Mouse (Mus musculus) liver, embryonic 15.5 days (tissue): ENCODE data around the gene Nrxn2. TPM values are rescaled to one million over a fixed set of nuclear protein-coding genes. Genes with fewer than 3 reads are reported as not detected.
A peak's percentile ranks its signal among the peaks of the same experiment; 100 is the strongest.

ENCODE experiments used
- ATAC-seq: fragments of 200-750 bp; cut with Nextera tagmentation; 2 replicates; pipeline ENCODE4 v1.8.0; 2017; ENCODE audit warnings: moderate number of reproducible peaks, mild to moderate bottlenecking, moderate library complexity; ENCODE audit not compliant: insufficient read depth
- H3K27ac ChIP-seq: fragments of 300-500 bp; sonication (generic); replicated peaks from 2 replicates; pipeline ENCODE4 v1.5.1; 2015; ENCODE audit warnings: mild to moderate bottlenecking, inconsistent platforms
- H3K27me3 ChIP-seq: fragments of 300-500 bp; sonication (generic); 2 replicates; pipeline ENCODE4 v1.6.1; 2015; ENCODE audit warnings: mild to moderate bottlenecking, inconsistent platforms
- H3K36me3 ChIP-seq: fragments of 300-500 bp; sonication (generic); replicated peaks from 2 replicates; pipeline ENCODE4 v1.6.1; 2015; ENCODE audit warnings: moderate library complexity, mild to moderate bottlenecking, inconsistent platforms
- H3K4me1 ChIP-seq: fragments of 300-500 bp; sonication (generic); replicated peaks from 2 replicates; pipeline ENCODE4 v1.6.1; 2015; ENCODE audit warnings: inconsistent platforms
- H3K4me2 ChIP-seq: fragments of 300-500 bp; sonication (generic); 2 replicates; pipeline ENCODE4 v1.6.1; 2015; ENCODE audit warnings: moderate library complexity, mild to moderate bottlenecking, inconsistent platforms
- H3K4me3 ChIP-seq: fragments of 300-500 bp; sonication (generic); replicated peaks from 2 replicates; pipeline ENCODE4 v1.5.1; 2015; ENCODE audit warnings: mild to moderate bottlenecking, inconsistent platforms
- H3K9ac ChIP-seq: fragments of 300-500 bp; sonication (generic); 2 replicates; pipeline ENCODE4 v1.6.1; 2015; ENCODE audit warnings: moderate library complexity, mild to moderate bottlenecking, inconsistent platforms
- H3K9me3 ChIP-seq: fragments of 300-500 bp; sonication (generic); replicated peaks from 2 replicates; pipeline ENCODE4 v1.6.1; 2016; ENCODE audit warnings: inconsistent platforms
- WGBS: fragments of 180-500 bp; shearing (Covaris S2); methylation state at CpG from one replicate; pipeline ENCODE4 v1.1.7; 2015; ENCODE audit warnings: mixed read lengths; ENCODE audit not compliant: insufficient replicate concordance; 5-methylcytosine and 5-hydroxymethylcytosine counted together
- polyA plus RNA-seq: library from polyadenylated mRNA; unstranded; fragments of >200 nt; fragmentation: Nextera tagmentation; extraction: Ambion mirVana; gene quantifications from 2 replicates; pipeline ENCODE4 v1.2.1, GENCODE M21; 2015

Nrxn2 gene
- polyA plus RNA-seq, 1 experiment from 2014 or later, result 0.39 TPM

GRCm38 (mm10) chr19:6428501-6429200 lies 10.1 kb downstream of the Nrxn2 start:
- no peak; the same call in 1 of the 2 replicates for ATAC-seq
- Histone ChIP-seq H3K4me2 (peak overlapping the region; percentile 40; the same call in 1 of the 2 replicates), H3K27me3 (peaks cover 84% of the 10 kb centered on the region), H3K4me1 (peaks cover 17% of the 10 kb centered on the region), H3K9ac (no peak overlapping the region), H3K4me3 (peak overlapping the region; percentile 10; the same call in 1 of the 2 replicates), H3K27ac (no peak overlapping the region), H3K36me3 (no peaks in the 10 kb centered on the region), H3K9me3 (no peaks in the 10 kb centered on the region)
- under 1% methylated on average over 60 of the region's 60 CpGs for WGBS

GRCm38 (mm10) chr19:6443016-6443415 lies 24.5 kb downstream of the Nrxn2 start:
- Histone ChIP-seq H3K27ac (no peak overlapping the region), H3K9me3 (no peaks in the 10 kb centered on the region), H3K4me3 (no peak overlapping the region), H3K9ac (no peak overlapping the region), H3K4me2 (no peak overlapping the region), H3K4me1 (peaks cover 4% of the 10 kb centered on the region; the same call in 1 of the 2 replicates), H3K36me3 (no peaks in the 10 kb centered on the region), H3K27me3 (peaks cover 30% of the 10 kb centered on the region)
- ATAC-seq, result no peak
- WGBS, result 62% methylated on average over 10 of the region's 10 CpGs

GRCm38 (mm10) chr19:6445761-6446423 lies 27.4 kb downstream of the Nrxn2 start:
- Histone ChIP-seq H3K36me3 (no peaks in the 10 kb centered on the region), H3K9me3 (no peaks in the 10 kb centered on the region), H3K4me1 (peaks cover 16% of the 10 kb centered on the region), H3K27me3 (peaks cover 38% of the 10 kb centered on the region), H3K9ac (no peak overlapping the region), H3K4me2 (no peak overlapping the region), H3K4me3 (no peak overlapping the region), H3K27ac (no peak overlapping the region)
- WGBS, result 56% methylated on average over 10 of the region's 10 CpGs
- ATAC-seq, result no peak

- 52% methylated on average over 7 of the region's 7 CpGs for WGBS
- no peak overlapping the region for H3K4me3 ChIP-seq
- peaks cover 17% of the 10 kb centered on the region for H3K4me1 ChIP-seq
- H3K9ac ChIP-seq, result no peak overlapping the region
- no peak overlapping the region for H3K4me2 ChIP-seq
- H3K27ac ChIP-seq, result no peak overlapping the region
- H3K27me3 ChIP-seq, result peaks cover 41% of the 10 kb centered on the region
- H3K9me3 ChIP-seq, result no peaks in the 10 kb centered on the region
- no peaks in the 10 kb centered on the region for H3K36me3 ChIP-seq
- no peak for ATAC-seq
These were observed 28.4 kb downstream of the Nrxn2 start for GRCm38 (mm10) chr19:6446736-6447437.

GRCm38 (mm10) chr19:6448752-6449151 lies 30.2 kb downstream of the Nrxn2 start:
- Histone ChIP-seq H3K9me3 (no peaks in the 10 kb centered on the region), H3K27me3 (peaks cover 37% of the 10 kb centered on the region), H3K9ac (peak overlapping the region; percentile 9; the same call in 1 of the 2 replicates), H3K4me1 (peaks cover 20% of the 10 kb centered on the region), H3K4me3 (peak overlapping the region; percentile 45), H3K4me2 (peak overlapping the region; percentile 66), H3K36me3 (no peaks in the 10 kb centered on the region), H3K27ac (no peak overlapping the region)
- 20% methylated on average over 5 of the region's 5 CpGs for WGBS
- ATAC-seq, result peak; percentile 38; the same call in 1 of the 2 replicates

GRCm38 (mm10) chr19:6449841-6450240 lies 31.3 kb downstream of the Nrxn2 start:
- no peak overlapping the region for H3K27ac ChIP-seq
- 54% methylated on average over 7 of the region's 7 CpGs for WGBS
- no peak for ATAC-seq
- no peak overlapping the region for H3K9ac ChIP-seq
- peaks cover 20% of the 10 kb centered on the region for H3K4me1 ChIP-seq
- H3K4me3 ChIP-seq, result no peak overlapping the region
- peaks cover 31% of the 10 kb centered on the region for H3K27me3 ChIP-seq
- H3K4me2 ChIP-seq, result no peak overlapping the region
- H3K36me3 ChIP-seq, result no peaks in the 10 kb centered on the region
- H3K9me3 ChIP-seq, result no peaks in the 10 kb centered on the region

GRCm38 (mm10) chr19:6452030-6452494 lies 33.5 kb downstream of the Nrxn2 start:
- H3K27me3 ChIP-seq, result peaks cover 19% of the 10 kb centered on the region
- no peaks in the 10 kb centered on the region for H3K9me3 ChIP-seq
- WGBS, result 25% methylated on average over 6 of the region's 6 CpGs
- H3K9ac ChIP-seq, result no peak overlapping the region
- 0 out of 2 replicates have a peak overlapping the region, but pooled peaks have one; percentile 14 for H3K27ac ChIP-seq
- ATAC-seq, result no peak
- no peak overlapping the region for H3K4me3 ChIP-seq
- no peak overlapping the region for H3K4me2 ChIP-seq
- peaks cover 20% of the 10 kb centered on the region for H3K4me1 ChIP-seq
- H3K36me3 ChIP-seq, result no peaks in the 10 kb centered on the region

GRCm38 (mm10) chr19:6452672-6453310 lies 34.3 kb downstream of the Nrxn2 start:
- 65% methylated on average over 9 of the region's 9 CpGs for WGBS
- no peak overlapping the region for H3K4me2 ChIP-seq
- peaks cover 18% of the 10 kb centered on the region for H3K4me1 ChIP-seq
- ATAC-seq, result no peak
- no peaks in the 10 kb centered on the region for H3K36me3 ChIP-seq
- no peak overlapping the region for H3K9ac ChIP-seq
- H3K4me3 ChIP-seq, result no peak overlapping the region
- no peaks in the 10 kb centered on the region for H3K9me3 ChIP-seq
- no peak overlapping the region for H3K27ac ChIP-seq
- peaks cover 14% of the 10 kb centered on the region for H3K27me3 ChIP-seq

GRCm38 (mm10) chr19:6453349-6453748 lies 34.8 kb downstream of the Nrxn2 start:
- Histone ChIP-seq H3K4me3 (no peak overlapping the region), H3K9me3 (no peaks in the 10 kb centered on the region), H3K27me3 (peaks cover 14% of the 10 kb centered on the region), H3K36me3 (no peaks in the 10 kb centered on the region), H3K9ac (no peak overlapping the region), H3K27ac (no peak overlapping the region), H3K4me1 (peaks cover 13% of the 10 kb centered on the region), H3K4me2 (no peak overlapping the region)
- WGBS, result 76% methylated on average over 8 of the region's 8 CpGs
- no peak for ATAC-seq

- ATAC-seq, result no peak
- Histone ChIP-seq H3K4me2 (no peak overlapping the region), H3K36me3 (no peaks in the 10 kb centered on the region), H3K4me1 (peaks cover 4% of the 10 kb centered on the region; the same call in 1 of the 2 replicates), H3K9ac (no peak overlapping the region), H3K27ac (no peak overlapping the region), H3K4me3 (no peak overlapping the region), H3K27me3 (peaks cover 14% of the 10 kb centered on the region), H3K9me3 (no peaks in the 10 kb centered on the region)
- WGBS, result 59% methylated on average over 10 of the region's 10 CpGs
These were observed 35.6 kb downstream of the Nrxn2 start for GRCm38 (mm10) chr19:6454041-6454720.
